Mouse (Mus musculus): ENCODE measurements around the gene Katnal1. TPM values are rescaled to one million over a fixed set of nuclear protein-coding genes. Genes with fewer than 3 reads are reported as not detected.

Gene Katnal1
- polyA plus RNA-seq, 1 experiment: 5.1 TPM

DNA sequence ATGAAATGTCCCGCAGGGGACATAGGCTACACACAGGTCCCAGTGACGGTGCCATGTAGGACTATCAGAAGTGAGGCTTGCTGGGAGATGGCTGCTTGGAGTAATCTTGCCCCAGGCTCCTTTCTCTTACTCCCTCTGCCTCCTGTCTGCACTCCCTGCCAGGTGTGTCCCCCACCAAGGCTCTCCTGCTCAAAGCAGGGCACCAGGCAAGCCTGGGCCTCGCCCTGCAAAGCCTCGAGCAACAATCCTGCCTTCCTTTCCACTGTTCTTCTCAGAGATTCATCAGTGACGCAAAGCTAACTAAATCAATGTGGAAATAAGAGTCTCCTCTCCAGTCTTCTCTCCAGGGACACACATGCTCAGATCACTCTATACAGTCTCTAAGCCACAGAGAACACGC, 12.3 kb downstream of the Katnal1 start:
- no peak overlapping the region for H3K4me3 ChIP-seq (replicated peaks; ENCODE audit: extremely low read depth, low read depth, low read length)
- DNase-seq: no peak
- no peaks in the 10 kb centered on the region for H3K4me1 ChIP-seq (ENCODE audit: control insufficient read depth, insufficient read depth, low read length)
- WGBS: 92% methylated on average over 6 of the region's 6 CpGs
- TF ChIP-seq CTCF (IDR thresholded peaks at IDR 0.05; ENCODE audit: insufficient read depth, low read length) (no peak), POLR2A (IDR thresholded peaks at IDR 0.05; ENCODE audit: borderline replicate concordance, extremely low read depth, low read depth, low read length) (no peak)

DNA sequence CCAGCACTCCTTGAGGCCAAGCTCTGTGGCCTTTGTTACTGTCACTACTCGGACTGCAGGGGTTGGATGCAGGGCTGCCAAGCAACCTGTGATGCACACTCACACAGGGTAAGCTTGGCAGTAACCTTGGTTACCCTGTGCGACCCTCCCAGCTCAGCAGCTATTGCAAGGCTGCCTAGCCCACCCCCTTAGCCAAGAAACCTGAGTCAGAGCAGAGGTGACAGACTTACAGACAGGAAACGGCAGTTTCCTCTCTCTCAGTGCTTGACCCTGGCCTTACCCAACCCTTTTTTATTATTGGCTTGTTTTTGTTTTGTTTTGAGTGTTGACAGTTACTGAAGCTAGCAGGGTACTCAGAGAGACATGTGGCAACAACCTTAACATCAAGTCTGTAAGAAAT, 16.9 kb downstream of the Katnal1 start:
- WGBS: 42% methylated on average over 3 of the region's 3 CpGs
- TF ChIP-seq POLR2A (IDR thresholded peaks at IDR 0.05; ENCODE audit: borderline replicate concordance, extremely low read depth, low read depth, low read length) (no peak), CTCF (IDR thresholded peaks at IDR 0.05; ENCODE audit: insufficient read depth, low read length) (no peak)
- Histone ChIP-seq H3K4me1 (ENCODE audit: control insufficient read depth, insufficient read depth, low read length) (no peaks in the 10 kb centered on the region; the same call in 1 of the 2 replicates), H3K4me3 (replicated peaks; ENCODE audit: extremely low read depth, low read depth, low read length) (no peak overlapping the region)
- no peak for DNase-seq

DNA sequence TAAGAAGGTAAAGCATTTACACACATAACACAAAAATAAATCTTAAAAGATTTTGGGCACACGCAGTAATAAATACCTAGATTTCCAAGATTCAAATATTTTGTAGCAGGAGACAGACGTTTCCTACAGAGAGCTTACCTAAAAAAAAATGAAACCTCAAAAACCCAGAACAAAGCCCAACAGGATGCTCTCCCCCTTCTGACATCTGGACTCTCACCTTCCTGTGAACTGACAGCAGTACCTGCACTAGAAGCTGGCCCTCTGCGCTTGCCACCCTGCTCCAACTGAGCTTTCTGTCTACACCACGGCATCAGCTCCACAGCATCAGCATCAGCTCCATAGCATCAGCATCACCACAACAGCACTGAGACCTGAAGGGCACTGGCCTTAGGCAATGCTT, 19.1 kb downstream of the Katnal1 start:
- TF ChIP-seq POLR2A (IDR thresholded peaks at IDR 0.05; ENCODE audit: borderline replicate concordance, extremely low read depth, low read depth, low read length) (no peak), CTCF (IDR thresholded peaks at IDR 0.05; ENCODE audit: insufficient read depth, low read length) (no peak)
- 88% methylated on average over 4 of the region's 4 CpGs for WGBS
- DNase-seq: no peak
- Histone ChIP-seq H3K4me3 (replicated peaks; ENCODE audit: extremely low read depth, low read depth, low read length) (no peak overlapping the region), H3K4me1 (ENCODE audit: control insufficient read depth, insufficient read depth, low read length) (peaks cover 3% of the 10 kb centered on the region)

DNA sequence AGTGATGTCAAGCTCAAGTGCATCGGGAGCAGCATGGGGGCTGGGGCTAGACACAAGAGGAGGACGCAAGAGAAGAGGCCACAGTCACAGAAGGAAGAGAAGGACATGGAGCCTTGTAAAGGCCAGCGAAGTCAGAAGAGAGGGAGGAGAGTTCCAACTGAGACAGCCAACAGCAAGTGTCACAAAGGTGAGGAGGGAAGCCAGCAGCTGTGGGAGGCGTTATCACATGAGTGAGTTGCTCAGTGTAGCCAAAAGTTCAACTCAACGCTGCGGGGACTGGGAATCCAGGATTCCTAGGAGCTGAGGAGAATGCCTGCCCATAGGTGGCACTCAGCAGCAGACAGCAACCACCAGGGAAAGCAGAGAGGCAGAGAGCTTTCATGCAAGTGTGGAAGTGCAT, 19.7 kb downstream of the Katnal1 start:
- Histone ChIP-seq H3K4me3 (replicated peaks; ENCODE audit: extremely low read depth, low read depth, low read length) (no peak overlapping the region), H3K4me1 (ENCODE audit: control insufficient read depth, insufficient read depth, low read length) (peaks cover 3% of the 10 kb centered on the region)
- WGBS: 44% methylated on average over 6 of the region's 6 CpGs
- DNase-seq: no peak
- TF ChIP-seq CTCF (IDR thresholded peaks at IDR 0.05; ENCODE audit: insufficient read depth, low read length) (peak; percentile 56), POLR2A (IDR thresholded peaks at IDR 0.05; ENCODE audit: borderline replicate concordance, extremely low read depth, low read depth, low read length) (no peak)

GRCm38 (mm10) chr5:148909057-148909395, 20.1 kb downstream of the Katnal1 start:
- Histone ChIP-seq H3K4me1 (ENCODE audit: control insufficient read depth, insufficient read depth, low read length) (peaks cover 3% of the 10 kb centered on the region), H3K4me3 (replicated peaks; ENCODE audit: extremely low read depth, low read depth, low read length) (no peak overlapping the region)
- no peak for TF ChIP-seq CTCF (IDR thresholded peaks at IDR 0.05; ENCODE audit: insufficient read depth, low read length)
- DNase-seq: no peak
- WGBS: 37% methylated on average over 7 of the region's 7 CpGs

- TF ChIP-seq POLR2A (IDR thresholded peaks at IDR 0.05; ENCODE audit: borderline replicate concordance, extremely low read depth, low read depth, low read length): no peak
- TF ChIP-seq CTCF (IDR thresholded peaks at IDR 0.05; ENCODE audit: insufficient read depth, low read length): no peak
- H3K4me3 ChIP-seq (replicated peaks; ENCODE audit: extremely low read depth, low read depth, low read length): no peak overlapping the region
- WGBS: 71% methylated on average over 17 of the region's 17 CpGs
- peaks cover 3% of the 10 kb centered on the region for H3K4me1 ChIP-seq (ENCODE audit: control insufficient read depth, insufficient read depth, low read length)
- no peak for DNase-seq
These were observed 20.7 kb downstream of the Katnal1 start for GRCm38 (mm10) chr5:148908191-148909056.

- no peak overlapping the region for H3K4me3 ChIP-seq (replicated peaks; ENCODE audit: extremely low read depth, low read depth, low read length)
- peaks cover 3% of the 10 kb centered on the region for H3K4me1 ChIP-seq (ENCODE audit: control insufficient read depth, insufficient read depth, low read length)
- TF ChIP-seq CTCF (IDR thresholded peaks at IDR 0.05; ENCODE audit: insufficient read depth, low read length) (no peak), POLR2A (IDR thresholded peaks at IDR 0.05; ENCODE audit: borderline replicate concordance, extremely low read depth, low read depth, low read length) (no peak)
- DNase-seq: no peak
- WGBS: 71% methylated on average over 4 of the region's 4 CpGs
These were observed 22.8 kb downstream of the Katnal1 start for GRCm38 (mm10) chr5:148906305-148906704.

DNA sequence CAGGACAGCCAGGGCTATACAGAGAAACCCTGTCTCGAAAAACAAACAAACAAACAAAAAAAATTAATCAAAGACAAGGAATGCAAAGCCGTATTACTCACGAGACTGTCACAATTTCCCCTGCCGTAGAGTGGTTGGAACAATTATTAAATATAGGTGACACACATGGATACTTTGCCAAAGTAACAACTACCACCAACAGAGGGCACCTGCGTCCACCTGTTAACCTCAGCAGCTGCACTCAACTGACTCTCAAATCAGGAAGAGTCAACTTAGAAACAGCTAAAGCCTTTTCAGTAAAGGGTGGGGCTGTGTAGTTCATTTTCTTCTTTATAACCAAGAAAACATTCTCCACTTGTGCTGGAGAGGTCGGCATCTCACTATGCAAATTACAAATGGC, 24.3 kb downstream of the Katnal1 start:
- Histone ChIP-seq H3K4me3 (replicated peaks; ENCODE audit: extremely low read depth, low read depth, low read length) (no peak overlapping the region), H3K4me1 (ENCODE audit: control insufficient read depth, insufficient read depth, low read length) (peaks cover 3% of the 10 kb centered on the region)
- TF ChIP-seq POLR2A (IDR thresholded peaks at IDR 0.05; ENCODE audit: borderline replicate concordance, extremely low read depth, low read depth, low read length) (no peak), CTCF (IDR thresholded peaks at IDR 0.05; ENCODE audit: insufficient read depth, low read length) (peak; percentile 46; the same call in 1 of the 2 replicates)
- DNase-seq: peak; percentile 36
- WGBS: 44% methylated on average over 6 of the region's 6 CpGs

DNA sequence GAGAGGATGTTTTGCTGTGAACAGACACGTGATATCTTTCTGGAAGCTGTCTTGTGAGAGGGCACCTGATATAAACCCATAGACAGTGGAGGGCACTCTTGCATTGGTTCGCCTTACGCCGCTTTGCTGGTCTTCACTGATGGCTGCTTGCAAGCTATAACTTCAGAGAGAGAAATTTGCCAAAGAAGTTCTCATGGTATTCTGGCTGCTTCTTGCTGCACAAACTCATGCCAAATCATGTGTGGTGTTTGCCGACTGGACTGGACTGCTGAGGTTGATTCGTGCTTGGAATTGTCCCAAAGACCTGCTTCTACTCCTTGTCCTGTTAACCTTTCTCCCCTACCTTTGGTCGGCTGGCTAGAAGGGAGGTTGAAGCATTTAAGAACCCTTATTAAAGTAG, 29.8 kb downstream of the Katnal1 start:
- Histone ChIP-seq H3K4me1 (ENCODE audit: control insufficient read depth, insufficient read depth, low read length) (peaks cover 11% of the 10 kb centered on the region), H3K4me3 (replicated peaks; ENCODE audit: extremely low read depth, low read depth, low read length) (no peak overlapping the region)
- TF ChIP-seq CTCF (IDR thresholded peaks at IDR 0.05; ENCODE audit: insufficient read depth, low read length) (no peak), POLR2A (IDR thresholded peaks at IDR 0.05; ENCODE audit: borderline replicate concordance, extremely low read depth, low read depth, low read length) (no peak)
- no peak for DNase-seq
- 91% methylated on average over 7 of the region's 7 CpGs for WGBS

DNA sequence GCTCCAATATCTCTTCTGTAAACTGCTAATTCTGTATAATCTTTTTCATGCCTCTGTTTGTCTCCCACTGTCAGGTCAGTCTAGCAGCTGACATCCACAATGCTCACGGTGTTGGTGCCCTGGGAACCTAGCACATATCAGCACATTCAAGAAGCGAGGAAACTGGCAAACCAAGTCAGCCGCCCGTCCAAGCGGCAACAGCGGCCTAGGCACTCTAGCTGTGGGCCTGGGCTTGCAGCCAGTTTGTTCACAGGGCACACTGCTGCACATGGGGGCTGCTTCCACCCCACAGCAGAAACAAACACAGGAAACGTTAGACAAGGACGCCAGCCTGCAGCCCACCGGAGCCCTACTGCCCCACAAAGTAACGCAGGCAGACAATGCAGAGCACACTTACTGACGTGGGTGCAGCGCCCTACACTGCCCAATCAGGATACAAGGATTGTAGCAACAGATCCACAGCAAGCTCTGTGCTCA, 31.1 kb downstream of the Katnal1 start:
- 40% methylated on average over 12 of the region's 12 CpGs for WGBS
- DNase-seq: no peak
- TF ChIP-seq POLR2A (IDR thresholded peaks at IDR 0.05; ENCODE audit: borderline replicate concordance, extremely low read depth, low read depth, low read length): no peak
- no peak for TF ChIP-seq CTCF (IDR thresholded peaks at IDR 0.05; ENCODE audit: insufficient read depth, low read length)

More for the DNA sequence above, 31.1 kb downstream of the Katnal1 start:
- Histone ChIP-seq H3K4me1 (ENCODE audit: control insufficient read depth, insufficient read depth, low read length) (peaks cover 11% of the 10 kb centered on the region), H3K4me3 (replicated peaks; ENCODE audit: extremely low read depth, low read depth, low read length) (no peak overlapping the region)

All from lung, adult 2 months (tissue).